8 mouse cellular contexts compared by ENCODE assay signal in genomic region chr3:61364978-61365778, GRCm38 (mm10). TPM values are rescaled to one million over a fixed set of nuclear protein-coding genes. Genes with fewer than 3 reads are reported as not detected.
DNase-seq lines count a peak whose midpoint lies in the region; ATAC-seq and TF ChIP-seq lines count a peak whose summit lies in the region.

No protein-coding gene starts in this region.

- peak overlapping the region; percentile 96 for H3K4me2 ChIP-seq in heart, embryonic 16.5 days (ENCODE audit: low read depth, low read length)
- peak overlapping the region; percentile 99 for H3K4me2 ChIP-seq in liver, postnatal 0 days (ENCODE audit: low read depth, low read length)
- peak overlapping the region; percentile 64 for H3K4me2 ChIP-seq in neural tube, embryonic 12.5 days (replicated peaks)

- no peaks in the 10 kb centered on the region for H3K9me3 ChIP-seq in forebrain, embryonic 10.5 days
- H3K9me3 ChIP-seq in heart, embryonic 16.5 days (replicated peaks; ENCODE audit: control insufficient read depth, low read length), result no peaks in the 10 kb centered on the region
- H3K9me3 ChIP-seq in liver, postnatal 0 days (ENCODE audit: low read length), result no peaks in the 10 kb centered on the region
- H3K9me3 ChIP-seq in neural tube, embryonic 12.5 days, result no peaks in the 10 kb centered on the region

- no peak for TF ChIP-seq EP300 in liver, postnatal 0 days (IDR thresholded peaks at IDR 0.05; ENCODE audit: low read depth)

- H3K27ac ChIP-seq in brown adipose tissue, adult 24 weeks (replicated peaks; ENCODE audit: low read depth, low read length), result peak overlapping the region; percentile 55
- peak overlapping the region; percentile 93 for H3K27ac ChIP-seq in forebrain, embryonic 10.5 days
- peak overlapping the region; percentile 87 for H3K27ac ChIP-seq in heart, embryonic 16.5 days (ENCODE audit: low read length)
- peak overlapping the region; percentile 69 for H3K27ac ChIP-seq in liver, postnatal 0 days (ENCODE audit: low read depth)
- peak overlapping the region; percentile 71 for H3K27ac ChIP-seq in neural tube, embryonic 12.5 days
- H3K27ac ChIP-seq in testis, adult 2 months (ENCODE audit: control insufficient read depth, insufficient read depth, low read depth, low read length), result peak overlapping the region; percentile 80

- H3K4me1 ChIP-seq in brown adipose tissue, adult 24 weeks (ENCODE audit: control insufficient read depth, insufficient read depth, insufficient read length, low read length), result no peaks in the 10 kb centered on the region; the same call in 1 of the 2 replicates
- peaks cover 33% of the 10 kb centered on the region for H3K4me1 ChIP-seq in forebrain, embryonic 10.5 days
- peaks cover 21% of the 10 kb centered on the region for H3K4me1 ChIP-seq in heart, embryonic 16.5 days (ENCODE audit: control insufficient read depth, insufficient read depth, low read length)
- peaks cover 18% of the 10 kb centered on the region; the same call in 1 of the 2 replicates for H3K4me1 ChIP-seq in liver, postnatal 0 days (ENCODE audit: insufficient read depth)
- peaks cover 14% of the 10 kb centered on the region for H3K4me1 ChIP-seq in neural tube, embryonic 12.5 days
- H3K4me1 ChIP-seq in testis, adult 2 months (ENCODE audit: control insufficient read depth, insufficient read depth, low read length), result peaks cover 18% of the 10 kb centered on the region

- DNase-seq in CD4-positive helper T cell, adult 2 months (ENCODE audit: low read depth, low spot score), result peak; percentile 54
- peak; percentile 48 for DNase-seq in forebrain, embryonic 10.5 days (ENCODE audit: extremely low spot score, low spot score)
- peak; percentile 11 to 52 for DNase-seq in kidney, postnatal 36 days
- peak; percentile 52 for DNase-seq in liver, postnatal 0 days

- H3K9ac ChIP-seq in heart, embryonic 16.5 days (ENCODE audit: low read length), result peak overlapping the region; percentile 89
- H3K9ac ChIP-seq in liver, postnatal 0 days (replicated peaks), result peak overlapping the region; percentile 78
- peak overlapping the region; percentile 88 for H3K9ac ChIP-seq in neural tube, embryonic 12.5 days

- TF ChIP-seq CTCF in liver, postnatal 0 days (IDR thresholded peaks at IDR 0.05; ENCODE audit: low read depth), result no peak
- TF ChIP-seq CTCF in testis, adult 2 months (IDR thresholded peaks at IDR 0.05; ENCODE audit: control insufficient read depth, insufficient read depth, insufficient replicate concordance, low read depth, low read length), result no peak

- H3K36me3 ChIP-seq in forebrain, embryonic 10.5 days (replicated peaks), result peaks cover 10% of the 10 kb centered on the region; the same call in 1 of the 2 replicates
- no peaks in the 10 kb centered on the region for H3K36me3 ChIP-seq in heart, embryonic 16.5 days (ENCODE audit: control insufficient read depth, insufficient read depth)
- H3K36me3 ChIP-seq in liver, postnatal 0 days (replicated peaks; ENCODE audit: insufficient read depth, low read length), result no peaks in the 10 kb centered on the region
- H3K36me3 ChIP-seq in neural tube, embryonic 12.5 days, result no peaks in the 10 kb centered on the region
- H3K36me3 ChIP-seq in testis, adult 2 months (ENCODE audit: control insufficient read depth, insufficient read depth, low read length), result no peaks in the 10 kb centered on the region

- WGBS in forebrain, embryonic 10.5 days, result under 1% methylated on average over 68 of the region's 68 CpGs
- whole genome bisulfite sequencing in heart, embryonic 16.5 days, result under 1% methylated on average over 68 of the region's 68 CpGs
- under 1% methylated on average over 68 of the region's 68 CpGs for WGBS in liver, postnatal 0 days (ENCODE audit: insufficient replicate concordance)
- under 1% methylated on average over 68 of the region's 68 CpGs for WGBS in neural tube, embryonic 12.5 days

- H3K4me3 ChIP-seq in brown adipose tissue, adult 24 weeks (ENCODE audit: insufficient read depth, low read depth, low read length), result peak overlapping the region; percentile 89
- peak overlapping the region; percentile 86 for H3K4me3 ChIP-seq in forebrain, embryonic 10.5 days
- H3K4me3 ChIP-seq in heart, embryonic 16.5 days (ENCODE audit: low read length), result peak overlapping the region; percentile 94
- peak overlapping the region; percentile 81 for H3K4me3 ChIP-seq in liver, postnatal 0 days (ENCODE audit: low read depth, low read length)
- H3K4me3 ChIP-seq in neural tube, embryonic 12.5 days, result peak overlapping the region; percentile 79
- peak overlapping the region; percentile 92 for H3K4me3 ChIP-seq in testis, adult 2 months (ENCODE audit: control insufficient read depth, low read depth, low read length)

- no peak for TF ChIP-seq POLR2A in testis, adult 2 months (IDR thresholded peaks at IDR 0.05; ENCODE audit: control insufficient read depth, low read depth, low read length)

- ATAC-seq in heart, embryonic 16.5 days (replicated peaks; ENCODE audit: extremely low read depth, insufficient read depth, low FRiP score), result no peak; the same call in 1 of the 2 replicates
- ATAC-seq in liver, postnatal 0 days, result peak; percentile 4; the same call in 1 of the 2 replicates
- peak; percentile 15 for ATAC-seq in neural tube, embryonic 12.5 days (ENCODE audit: low FRiP score, low read depth)

- no peaks in the 10 kb centered on the region for H3K27me3 ChIP-seq in forebrain, embryonic 10.5 days (ENCODE audit: poor library complexity, severe bottlenecking)
- no peaks in the 10 kb centered on the region for H3K27me3 ChIP-seq in heart, embryonic 16.5 days (ENCODE audit: control insufficient read depth, insufficient read depth, low read length)
- H3K27me3 ChIP-seq in liver, postnatal 0 days (ENCODE audit: insufficient read depth, low read length), result no peaks in the 10 kb centered on the region
- H3K27me3 ChIP-seq in neural tube, embryonic 12.5 days (replicated peaks), result no peaks in the 10 kb centered on the region
- H3K27me3 ChIP-seq in testis, adult 2 months (ENCODE audit: control insufficient read depth, insufficient read depth, low read length), result no peaks in the 10 kb centered on the region; the same call in 1 of the 2 replicates

RNA-seq across cellular contexts. Expression of gene B430305J03Rik, which starts 0.6 kb away (rescaled TPM):
- polyA plus RNA-seq in brown adipose tissue, adult 24 weeks (2012; ENCODE audit: insufficient read depth, insufficient read length, missing spikeins), result not detected in 2 replicates
- polyA plus RNA-seq in forebrain, embryonic 10.5 days (2016; fragmentation: Nextera tagmentation; extraction: Ambion mirVana), result not detected in 2 replicates
- polyA plus RNA-seq in heart, embryonic 16.5 days (2015; fragmentation: Nextera tagmentation; extraction: Ambion mirVana), result not detected in 2 replicates
- not detected in 2 replicates for polyA plus RNA-seq in liver, postnatal 0 days (2015; fragmentation: Nextera tagmentation; extraction: Ambion mirVana)
- not detected in 2 replicates for polyA plus RNA-seq in neural tube, embryonic 12.5 days (2016; fragmentation: Nextera tagmentation; extraction: Ambion mirVana)
- polyA plus RNA-seq in testis, adult 2 months (2012; rRNA removed), result 0.06 and 0.07 TPM in 2 replicates

RNA-seq across cellular contexts. Expression of gene Rap2b, which starts 3.7 kb away (rescaled TPM):
- polyA plus RNA-seq in brown adipose tissue, adult 24 weeks (2012; ENCODE audit: insufficient read depth, insufficient read length, missing spikeins), result 3.0 and 3.2 TPM in 2 replicates
- 10.2 and 11.4 TPM in 2 replicates for polyA plus RNA-seq in forebrain, embryonic 10.5 days (2016; fragmentation: Nextera tagmentation; extraction: Ambion mirVana)
- 5.0 and 5.4 TPM in 2 replicates for polyA plus RNA-seq in heart, embryonic 16.5 days (2015; fragmentation: Nextera tagmentation; extraction: Ambion mirVana)
- 3.2 and 3.3 TPM in 2 replicates for polyA plus RNA-seq in liver, postnatal 0 days (2015; fragmentation: Nextera tagmentation; extraction: Ambion mirVana)
- polyA plus RNA-seq in neural tube, embryonic 12.5 days (2016; fragmentation: Nextera tagmentation; extraction: Ambion mirVana), result 13.6 and 14.6 TPM in 2 replicates
- 1.4 and 1.6 TPM in 2 replicates for polyA plus RNA-seq in testis, adult 2 months (2012; rRNA removed)
